Mouse (Mus musculus) myocyte (in vitro differentiated cells): ENCODE measurements at regions not wholly inside any gene's neighbourhood (a gene's known extent, or its start where the extent isn't known, plus 50 kb on each side); places are given as distances from the start of the nearest gene placed in this dataset.

Experiments used
- H3K27me3 ChIP-seq: one replicate; pipeline ENCODE4 v1.6.1; 2011; ENCODE audit not compliant: control insufficient read depth, insufficient read depth, insufficient read length
- H3K36me3 ChIP-seq: one replicate; pipeline ENCODE4 v1.6.1; 2011; ENCODE audit not compliant: control insufficient read depth, insufficient read depth
- H3K4me2 ChIP-seq: one replicate; pipeline ENCODE4 v1.6.1; 2011; ENCODE audit warnings: low read depth, control low read depth
- H3K4me3 ChIP-seq: one replicate; pipeline ENCODE4 v1.5.1; 2011; ENCODE audit warnings: mild to moderate bottlenecking, control low read depth, moderate library complexity
- H3K79me2 ChIP-seq: one replicate; pipeline ENCODE4 v1.6.1; 2011; ENCODE audit not compliant: control insufficient read depth, insufficient read depth
- H3ac ChIP-seq: one replicate; pipeline ENCODE4 v1.6.1; 2011; ENCODE audit not compliant: control insufficient read depth, insufficient read length
- CEBPB ChIP-seq: IDR thresholded peaks from 2 replicates; pipeline ENCODE4 v1.6.1; 2011; ENCODE audit warnings: mild to moderate bottlenecking, moderate library complexity; ENCODE audit not compliant: poor library complexity, insufficient read depth, severe bottlenecking
- E2F4 ChIP-seq: IDR thresholded peaks from one replicate; pipeline ENCODE4 v1.6.1; 2011; ENCODE audit warnings: mild to moderate bottlenecking, control low read depth, moderate library complexity; ENCODE audit not compliant: insufficient read depth
- MAX ChIP-seq: IDR thresholded peaks from one replicate; pipeline ENCODE4 v1.6.1; 2011; ENCODE audit warnings: low read depth, mild to moderate bottlenecking, control low read depth
- MYOD1 ChIP-seq, 3 experiments: IDR thresholded peaks; one replicate each; pipeline ENCODE4 v1.6.1; 2011; ENCODE audit warnings: control low read depth in 2 of 3, low read depth in 2 of 3, mild to moderate bottlenecking in 2 of 3, moderate library complexity in 1 of 3; ENCODE audit not compliant: insufficient read length in 2 of 3, control insufficient read depth in 1 of 3
- MYOG ChIP-seq, 3 experiments: IDR thresholded peaks; one replicate each; pipeline ENCODE4 v1.6.1; 2011; ENCODE audit warnings: control low read depth in 2 of 3, low read depth in 2 of 3, mild to moderate bottlenecking in 2 of 3; ENCODE audit not compliant: insufficient read length in 2 of 3, control insufficient read depth in 1 of 3, insufficient read depth in 1 of 3
- POLR2A ChIP-seq: IDR thresholded peaks from one replicate; pipeline ENCODE4 v1.6.1; 2011; ENCODE audit warnings: low read depth, mild to moderate bottlenecking, control low read depth, moderate library complexity; ENCODE audit not compliant: insufficient read length
- POLR2AphosphoS2 ChIP-seq: IDR thresholded peaks from one replicate; pipeline ENCODE4 v1.6.1; 2011; ENCODE audit warnings: low read depth, control low read depth; ENCODE audit not compliant: insufficient read length
- REST ChIP-seq: IDR thresholded peaks from one replicate; pipeline ENCODE4 v1.6.1; 2011; ENCODE audit warnings: mild to moderate bottlenecking, control low read depth, moderate library complexity; ENCODE audit not compliant: insufficient read depth, insufficient read length
- SRF ChIP-seq: IDR thresholded peaks from one replicate; pipeline ENCODE4 v1.6.1; 2011; ENCODE audit warnings: low read depth; ENCODE audit not compliant: control insufficient read depth, insufficient read length
- TCF12 ChIP-seq: IDR thresholded peaks from one replicate; pipeline ENCODE4 v1.6.1; 2011; ENCODE audit warnings: mild to moderate bottlenecking, control low read depth; ENCODE audit not compliant: poor library complexity, insufficient read depth, severe bottlenecking
- TCF3 ChIP-seq: IDR thresholded peaks from one replicate; pipeline ENCODE4 v1.6.1; 2011; ENCODE audit warnings: low read depth, control low read depth; ENCODE audit not compliant: insufficient read length
- USF1 ChIP-seq: IDR thresholded peaks from one replicate; pipeline ENCODE4 v1.6.1; 2011; ENCODE audit warnings: low read depth, mild to moderate bottlenecking, control low read depth, moderate library complexity

DNA sequence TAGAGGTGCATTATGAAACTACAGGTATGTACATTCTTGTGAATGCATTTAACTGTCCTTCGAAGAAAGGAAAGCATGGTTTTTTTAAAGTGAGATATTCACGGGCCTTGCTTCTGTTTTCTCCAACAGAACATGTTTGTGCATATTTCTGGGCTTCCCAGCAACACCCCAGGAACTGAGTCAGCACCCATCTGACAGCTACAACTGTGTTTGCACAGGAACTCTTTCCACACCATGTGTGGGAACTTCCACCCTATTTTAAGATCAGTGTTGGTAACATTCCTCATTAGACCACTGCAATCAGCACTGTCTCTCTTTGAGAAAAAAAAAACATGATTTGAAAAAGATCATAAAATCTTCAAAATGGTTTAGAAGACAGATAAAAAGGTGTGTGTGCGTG is 538.6 kb upstream of the Gm10306 start:
- H3K4me2 ChIP-seq: no peak overlapping the region
- H3ac ChIP-seq: no peak overlapping the region
- no peaks in the 10 kb centered on the region for H3K27me3 ChIP-seq
- no peaks in the 10 kb centered on the region for H3K36me3 ChIP-seq
- H3K79me2 ChIP-seq: no peaks in the 10 kb centered on the region
- H3K4me3 ChIP-seq: no peak overlapping the region
- no peak for TF ChIP-seq POLR2A

GRCm38 (mm10) chr4:94049629-94050310 is 506.6 kb upstream of the Gm10306 start:
- peak overlapping the region; percentile 31 for H3K4me2 ChIP-seq
- H3K4me3 ChIP-seq: no peak overlapping the region
- no peaks in the 10 kb centered on the region for H3K27me3 ChIP-seq
- H3K79me2 ChIP-seq: no peaks in the 10 kb centered on the region
- no peak overlapping the region for H3ac ChIP-seq
- H3K36me3 ChIP-seq: no peaks in the 10 kb centered on the region
- TF ChIP-seq REST: no peak
- TF ChIP-seq POLR2A: no peak

- no peak for TF ChIP-seq REST
- TF ChIP-seq SRF: no peak
- TF ChIP-seq POLR2A: no peak
- no peak for TF ChIP-seq TCF12
- no peak for TF ChIP-seq E2F4
- no peak for TF ChIP-seq MYOD1 (IDR thresholded peaks at IDR 0.05; ENCODE audit: control insufficient read depth in 1 of 3, insufficient read length in 2 of 3, low read depth in 2 of 3)
- no peak for TF ChIP-seq USF1
- no peak for TF ChIP-seq MYOG (IDR thresholded peaks at IDR 0.05; ENCODE audit: control insufficient read depth in 1 of 3, insufficient read depth in 1 of 3, insufficient read length in 2 of 3, low read depth in 2 of 3)
- H3K36me3 ChIP-seq: no peaks in the 10 kb centered on the region
- no peak overlapping the region for H3ac ChIP-seq
- H3K4me2 ChIP-seq: no peak overlapping the region
- no peaks in the 10 kb centered on the region for H3K27me3 ChIP-seq
- no peak overlapping the region for H3K4me3 ChIP-seq
- no peaks in the 10 kb centered on the region for H3K79me2 ChIP-seq
Measured at GRCm38 (mm10) chr4:94052249-94053162, 503.8 kb upstream of the Gm10306 start.

- Histone ChIP-seq H3ac (no peak overlapping the region), H3K4me2 (no peak overlapping the region), H3K79me2 (no peaks in the 10 kb centered on the region), H3K27me3 (no peaks in the 10 kb centered on the region), H3K4me3 (no peak overlapping the region), H3K36me3 (no peaks in the 10 kb centered on the region)
- TF ChIP-seq TCF12 (no peak), TCF3 (no peak), USF1 (no peak), SRF (no peak), POLR2A (no peak), MYOD1 (IDR thresholded peaks at IDR 0.05; ENCODE audit: control insufficient read depth in 1 of 3, insufficient read length in 2 of 3, low read depth in 2 of 3) (no peak), REST (no peak), MYOG (IDR thresholded peaks at IDR 0.05; ENCODE audit: control insufficient read depth in 1 of 3, insufficient read depth in 1 of 3, insufficient read length in 2 of 3, low read depth in 2 of 3) (no peak), CEBPB (no peak), POLR2AphosphoS2 (no peak), E2F4 (no peak), MAX (no peak)
Measured at GRCm38 (mm10) chr4:94073178-94073870, 483.0 kb upstream of the Gm10306 start.

DNA sequence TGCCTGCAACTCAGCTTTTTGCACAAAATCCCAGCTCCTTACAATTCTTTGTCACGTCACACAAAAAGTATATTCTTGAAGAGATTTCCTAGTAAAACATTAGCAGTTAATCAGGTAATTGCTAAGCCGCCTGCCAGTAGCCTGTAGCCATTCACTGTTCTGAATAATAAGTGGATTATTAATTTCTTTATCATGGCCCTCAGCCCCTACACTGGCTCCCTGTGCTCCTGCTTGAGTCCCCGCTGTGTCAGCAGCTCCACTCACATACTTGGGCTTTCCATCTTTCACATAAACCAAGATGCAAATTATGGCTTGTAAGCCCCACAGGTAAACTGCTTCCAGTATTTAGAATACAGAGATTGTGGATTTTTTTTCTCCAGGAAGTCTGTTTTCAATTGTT is 473.5 kb upstream of the Gm10306 start:
- Histone ChIP-seq H3ac (no peak overlapping the region), H3K4me3 (no peak overlapping the region), H3K36me3 (no peaks in the 10 kb centered on the region), H3K4me2 (no peak overlapping the region), H3K79me2 (no peaks in the 10 kb centered on the region), H3K27me3 (no peaks in the 10 kb centered on the region)
- no peak for TF ChIP-seq MAX
- TF ChIP-seq CEBPB: no peak
- TF ChIP-seq REST: no peak
